Mouse (Mus musculus): ENCODE data around the gene Syngr3.

GRCm38 (mm10) chr17:24638214-24638613, 51.5 kb downstream of the Syngr3 start:
- TF ChIP-seq POLR2A (IDR thresholded peaks at IDR 0.05; ENCODE audit: low read depth, low read length) (no peak), CTCF (conservative IDR thresholded peaks at IDR 0.05 in 1 of 2, IDR thresholded peaks at IDR 0.05 in 1 of 2; ENCODE audit: low read depth in 2 of 2, low read length in 2 of 2) (no peak), HCFC1 (IDR thresholded peaks at IDR 0.05; ENCODE audit: low read depth, low read length) (no peak), POLR2AphosphoS2 (IDR thresholded peaks at IDR 0.05; ENCODE audit: low read depth, low read length) (no peak), TBP (conservative IDR thresholded peaks at IDR 0.05; ENCODE audit: low read depth, low read length) (no peak), ZKSCAN1 (IDR thresholded peaks at IDR 0.05; ENCODE audit: borderline replicate concordance, low read depth, low read length) (no peak), MAX (IDR thresholded peaks at IDR 0.05; ENCODE audit: low read length) (no peak), TCF12 (IDR thresholded peaks at IDR 0.05; ENCODE audit: low read depth, low read length) (no peak), UBTF (IDR thresholded peaks at IDR 0.05; ENCODE audit: low read depth, low read length) (no peak), E2F4 (IDR thresholded peaks at IDR 0.05; ENCODE audit: insufficient replicate concordance, low read depth, low read length) (no peak), MXI1 (IDR thresholded peaks at IDR 0.05; ENCODE audit: low read depth, low read length) (no peak), ZNF384 (IDR thresholded peaks at IDR 0.05; ENCODE audit: low read depth, low read length) (no peak)
